Mouse (Mus musculus) hindbrain, embryonic 16.5 days (tissue): ENCODE measurements at regions not wholly inside any gene's neighbourhood (a gene's known extent, or its start where the extent isn't known, plus 50 kb on each side); places are given as distances from the start of the nearest gene placed in this dataset.

ENCODE experiments used
- ATAC-seq: fragments of 200-750 bp; cut with Nextera tagmentation; 2 replicates; pipeline ENCODE4 v1.8.0; 2017; ENCODE audit warnings: moderate TSS enrichment, moderate library complexity
- H3K27ac ChIP-seq: fragments of 300-500 bp; sonication (generic); 2 replicates; pipeline ENCODE4 v1.5.1; 2014; ENCODE audit warnings: low read depth, mild to moderate bottlenecking, control low read depth, low read length, moderate library complexity
- H3K27me3 ChIP-seq: fragments of 300-500 bp; sonication (generic); replicated peaks from 2 replicates; pipeline ENCODE4 v1.6.1; 2014; ENCODE audit warnings: low read length; ENCODE audit not compliant: control insufficient read depth, insufficient read depth
- H3K36me3 ChIP-seq: fragments of 300-500 bp; sonication (generic); 2 replicates; pipeline ENCODE4 v1.6.1; 2014; ENCODE audit warnings: mild to moderate bottlenecking, low read length, moderate library complexity, mixed read lengths; ENCODE audit not compliant: control insufficient read depth, insufficient read depth
- H3K4me1 ChIP-seq: fragments of 300-500 bp; sonication (generic); 2 replicates; pipeline ENCODE4 v1.6.1; 2014; ENCODE audit warnings: low read depth, low read length; ENCODE audit not compliant: control insufficient read depth, insufficient read depth
- H3K4me2 ChIP-seq: fragments of 300-500 bp; sonication (generic); 2 replicates; pipeline ENCODE4 v1.6.1; 2014; ENCODE audit warnings: mild to moderate bottlenecking, low read length, control low read depth, moderate library complexity
- H3K4me3 ChIP-seq: fragments of 300-500 bp; sonication (generic); 2 replicates; pipeline ENCODE4 v1.5.1; 2014; ENCODE audit warnings: mild to moderate bottlenecking, low read length, control low read depth, moderate library complexity
- H3K9ac ChIP-seq: fragments of 300-500 bp; sonication (generic); 2 replicates; pipeline ENCODE4 v1.6.1; 2014; ENCODE audit warnings: low read depth, mild to moderate bottlenecking, control low read depth, low read length, moderate library complexity
- H3K9me3 ChIP-seq: fragments of 300-500 bp; sonication (generic); 2 replicates; pipeline ENCODE4 v1.6.1; 2014; ENCODE audit warnings: mild to moderate bottlenecking, low read length, moderate library complexity; ENCODE audit not compliant: control insufficient read depth
- WGBS: fragments of 180-500 bp; shearing (Covaris S2); extraction: QIAGEN DNeasy Blood & Tissue Kit; methylation state at CpG from one replicate; pipeline ENCODE4 v1.1.7; 2014; 5-methylcytosine and 5-hydroxymethylcytosine counted together

GRCm38 (mm10) chr2:143133931-143134330, 55.7 kb downstream of the Otor start:
- H3K4me1 ChIP-seq, result no peaks in the 10 kb centered on the region
- no peak overlapping the region for H3K9ac ChIP-seq
- no peaks in the 10 kb centered on the region for H3K9me3 ChIP-seq
- no peak for ATAC-seq
- no peaks in the 10 kb centered on the region for H3K36me3 ChIP-seq
- H3K4me3 ChIP-seq, result no peak overlapping the region
- H3K4me2 ChIP-seq, result no peak overlapping the region
- WGBS, result 83% methylated on average over 2 of the region's 2 CpGs
- no peak overlapping the region for H3K27ac ChIP-seq
- H3K27me3 ChIP-seq, result no peaks in the 10 kb centered on the region

DNA sequence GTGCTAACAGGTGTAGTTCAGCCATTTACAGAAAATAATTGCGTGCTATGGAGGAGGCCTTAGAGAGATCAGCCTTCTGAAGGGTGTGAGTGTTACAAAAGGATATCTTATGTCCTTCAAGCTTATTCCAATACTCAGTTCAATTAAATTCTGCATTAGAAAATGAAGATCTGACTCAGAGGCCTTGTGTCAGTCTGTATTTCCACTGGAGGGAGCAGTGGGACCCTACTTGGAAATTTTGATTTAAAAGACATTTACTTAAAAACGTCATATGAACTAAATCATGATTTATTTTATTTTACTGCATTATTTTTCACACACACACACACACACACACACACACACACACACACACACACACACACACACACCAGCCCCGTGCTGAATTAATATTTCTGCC, 70.9 kb downstream of the Otor start:
- H3K4me3 ChIP-seq, result no peak overlapping the region
- no peaks in the 10 kb centered on the region for H3K27me3 ChIP-seq
- H3K4me2 ChIP-seq, result no peak overlapping the region
- no peaks in the 10 kb centered on the region for H3K4me1 ChIP-seq
- no peak overlapping the region for H3K9ac ChIP-seq
- ATAC-seq, result no peak
- no peak overlapping the region for H3K27ac ChIP-seq
- 59% methylated on average over 3 of the region's 3 CpGs for WGBS
- no peaks in the 10 kb centered on the region for H3K9me3 ChIP-seq
- H3K36me3 ChIP-seq, result no peaks in the 10 kb centered on the region

GRCm38 (mm10) chr2:143164081-143164984, 86.1 kb downstream of the Otor start:
- Histone ChIP-seq H3K36me3 (no peaks in the 10 kb centered on the region), H3K27ac (no peak overlapping the region), H3K9me3 (no peaks in the 10 kb centered on the region), H3K4me2 (no peak overlapping the region), H3K27me3 (no peaks in the 10 kb centered on the region), H3K9ac (no peak overlapping the region), H3K4me3 (no peak overlapping the region), H3K4me1 (no peaks in the 10 kb centered on the region)
- no peak for ATAC-seq
- WGBS, result 85% methylated on average over 8 of the region's 8 CpGs

GRCm38 (mm10) chr2:143166771-143167170, 88.5 kb downstream of the Otor start:
- ATAC-seq, result no peak
- WGBS, result 77% methylated on average over 3 of the region's 3 CpGs
- no peaks in the 10 kb centered on the region for H3K4me1 ChIP-seq
- no peaks in the 10 kb centered on the region for H3K9me3 ChIP-seq
- H3K27ac ChIP-seq, result no peak overlapping the region
- no peak overlapping the region for H3K4me3 ChIP-seq
- no peak overlapping the region for H3K4me2 ChIP-seq
- no peaks in the 10 kb centered on the region for H3K27me3 ChIP-seq
- H3K9ac ChIP-seq, result no peak overlapping the region
- H3K36me3 ChIP-seq, result no peaks in the 10 kb centered on the region

DNA sequence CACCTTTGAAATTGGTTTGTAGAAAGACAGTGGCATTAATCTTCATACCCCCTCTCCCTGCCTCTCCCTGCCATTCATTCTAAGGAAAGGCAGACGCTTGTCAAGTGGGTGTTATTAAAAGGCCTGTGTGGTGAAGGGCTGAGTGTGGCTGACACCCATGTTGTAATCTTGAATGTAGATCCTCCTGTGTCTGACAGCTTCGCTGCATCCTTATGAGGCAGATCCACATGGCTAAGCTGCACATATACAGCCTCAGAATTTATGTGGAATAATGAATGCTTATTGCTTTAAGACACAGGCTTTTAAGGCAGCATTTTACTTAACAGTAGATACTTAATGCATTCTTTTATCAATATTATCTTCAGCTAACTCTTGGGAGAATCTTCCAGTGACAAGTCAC, 92.4 kb downstream of the Otor start:
- Histone ChIP-seq H3K9me3 (no peaks in the 10 kb centered on the region), H3K36me3 (no peaks in the 10 kb centered on the region), H3K4me3 (no peak overlapping the region), H3K27ac (no peak overlapping the region), H3K27me3 (no peaks in the 10 kb centered on the region), H3K4me2 (no peak overlapping the region), H3K9ac (no peak overlapping the region), H3K4me1 (no peaks in the 10 kb centered on the region)
- ATAC-seq, result no peak
- WGBS, result 56% methylated on average over 2 of the region's 2 CpGs

- 87% methylated on average over 3 of the region's 3 CpGs for WGBS
- ATAC-seq, result no peak
- no peaks in the 10 kb centered on the region for H3K4me1 ChIP-seq
- no peak overlapping the region for H3K27ac ChIP-seq
- H3K4me2 ChIP-seq, result no peak overlapping the region
- no peaks in the 10 kb centered on the region for H3K36me3 ChIP-seq
- no peak overlapping the region for H3K9ac ChIP-seq
- no peaks in the 10 kb centered on the region for H3K9me3 ChIP-seq
- H3K27me3 ChIP-seq, result no peaks in the 10 kb centered on the region
- no peak overlapping the region for H3K4me3 ChIP-seq
These were observed 106.3 kb downstream of the Otor start for GRCm38 (mm10) chr2:143184614-143185013.

- ATAC-seq, result peak; percentile 68; the same call in 1 of the 2 replicates
- H3K4me2 ChIP-seq, result no peak overlapping the region
These were observed 114.2 kb downstream of the Otor start for GRCm38 (mm10) chr2:143192256-143193164.

GRCm38 (mm10) chr2:143193165-143193551, 114.9 kb downstream of the Otor start:
- Histone ChIP-seq H3K36me3 (no peaks in the 10 kb centered on the region), H3K4me3 (no peak overlapping the region), H3K27ac (peak overlapping the region; percentile 34; the same call in 1 of the 2 replicates), H3K4me1 (no peaks in the 10 kb centered on the region; the same call in 1 of the 2 replicates), H3K9ac (peak overlapping the region; percentile 5; the same call in 1 of the 2 replicates), H3K4me2 (no peak overlapping the region), H3K27me3 (no peaks in the 10 kb centered on the region), H3K9me3 (no peaks in the 10 kb centered on the region)
- WGBS, result 34% methylated on average over 5 of the region's 5 CpGs
- no peak for ATAC-seq

More at GRCm38 (mm10) chr2:143192256-143193164, 114.2 kb downstream of the Otor start:
- Histone ChIP-seq H3K9me3 (no peaks in the 10 kb centered on the region), H3K4me3 (no peak overlapping the region), H3K9ac (peak overlapping the region; percentile 5; the same call in 1 of the 2 replicates), H3K4me1 (no peaks in the 10 kb centered on the region; the same call in 1 of the 2 replicates), H3K27me3 (no peaks in the 10 kb centered on the region), H3K27ac (no peak overlapping the region; the same call in 1 of the 2 replicates), H3K36me3 (no peaks in the 10 kb centered on the region)
- 35% methylated on average over 8 of the region's 8 CpGs for WGBS
